Mouse (Mus musculus): ENCODE results near the gene Stra6. TPM values are rescaled to one million over a fixed set of nuclear protein-coding genes. Genes with fewer than 3 reads are reported as not detected.

The Stra6 gene
- polyA plus RNA-seq, 1 experiment from 2014 or later: 21.8 TPM

DNA sequence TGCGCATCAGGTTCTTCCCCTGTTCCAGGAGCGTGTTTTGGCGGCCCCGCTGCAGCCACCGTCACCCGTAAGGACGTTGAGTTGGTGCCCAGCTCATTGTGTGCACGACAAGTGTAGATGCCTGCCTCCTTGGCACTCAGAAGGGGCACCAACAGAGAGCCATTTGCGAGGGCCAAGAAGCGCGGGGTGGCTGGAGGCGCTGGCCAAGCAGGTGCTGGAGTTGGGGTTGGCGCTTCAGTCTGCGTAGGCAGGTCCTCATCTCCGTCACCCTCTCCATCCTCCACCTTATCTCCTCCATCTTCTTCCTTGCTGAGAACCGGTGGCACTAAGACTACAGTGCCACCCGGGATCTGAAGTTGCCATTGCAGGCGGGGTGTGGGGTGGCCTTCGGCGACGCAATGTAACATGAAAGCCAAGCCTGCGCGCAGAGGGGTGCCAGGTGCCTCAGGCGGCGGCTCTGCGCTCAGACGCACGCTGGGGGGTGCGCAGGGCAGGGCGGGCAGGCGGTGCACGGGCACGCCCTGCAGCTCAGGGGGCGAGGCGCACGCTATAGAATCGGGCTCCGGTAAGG, 135.3 kb downstream of the Stra6 start:
- H3K4me1 ChIP-seq (replicated peaks; ENCODE audit: control insufficient read depth, insufficient read depth, low read length): peaks cover 56% of the 10 kb centered on the region
- WGBS: 2% methylated on average over 38 of the region's 38 CpGs
- H3K9me3 ChIP-seq (ENCODE audit: control insufficient read depth, low read length): no peaks in the 10 kb centered on the region
- peaks cover 84% of the 10 kb centered on the region for H3K27me3 ChIP-seq (ENCODE audit: control insufficient read depth, insufficient read depth, low read length)
- H3K9ac ChIP-seq (ENCODE audit: low read length): peak overlapping the region; percentile 61
- ATAC-seq (replicated peaks; ENCODE audit: low FRiP score): no peak
- H3K27ac ChIP-seq (ENCODE audit: low read depth, low read length): peak overlapping the region; percentile 57
- peak overlapping the region; percentile 30 for H3K4me3 ChIP-seq (ENCODE audit: low read depth, low read length)
- no peaks in the 10 kb centered on the region for H3K36me3 ChIP-seq (ENCODE audit: control insufficient read depth, insufficient read depth, low read length)
- peak overlapping the region; percentile 45 for H3K4me2 ChIP-seq (ENCODE audit: low read depth, low read length, severe bottlenecking)
- peak; percentile 64 for DNase-seq (ENCODE audit: low spot score)

DNA sequence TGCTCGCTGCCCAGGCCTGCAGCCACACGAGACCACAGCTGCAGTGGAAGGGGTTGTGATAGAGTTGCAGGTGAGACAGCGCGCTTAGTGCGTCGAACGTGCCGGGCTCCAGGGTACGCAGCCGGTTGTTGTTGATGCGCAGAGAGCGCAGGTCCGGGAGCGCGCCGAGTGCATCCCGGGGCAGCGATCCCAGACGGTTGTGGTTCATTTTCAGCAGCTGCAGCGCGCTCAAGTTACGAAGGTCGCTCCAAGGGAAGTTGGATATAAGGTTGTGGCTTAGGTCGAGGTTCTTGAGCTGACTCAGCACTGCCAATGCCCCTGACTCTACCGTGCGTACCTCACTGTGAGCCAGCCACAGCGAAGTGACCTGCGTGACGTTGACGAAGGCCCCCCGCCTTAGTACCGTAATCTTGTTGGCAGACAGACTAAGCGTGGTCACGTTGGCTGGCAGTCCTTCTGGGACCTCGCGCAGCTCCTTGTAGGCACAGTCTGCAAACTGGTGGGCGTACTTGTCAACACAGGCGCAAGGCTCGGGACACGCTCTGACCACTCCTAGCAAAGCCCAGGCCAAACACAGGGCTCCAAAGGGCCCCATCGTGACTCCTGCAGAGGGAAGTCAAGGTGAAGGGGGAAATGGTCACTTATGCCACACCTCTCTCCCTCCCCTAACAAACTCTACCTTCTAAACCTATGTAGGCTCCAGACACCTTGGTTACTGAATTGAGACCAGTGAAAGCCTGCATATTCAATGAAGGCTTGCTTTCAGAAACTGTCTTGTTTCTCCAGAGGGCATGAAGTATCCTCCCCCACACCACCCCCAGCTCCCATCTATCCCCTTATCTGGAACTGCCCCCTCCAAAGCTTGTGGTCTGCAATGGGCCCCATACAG, 136.0 kb downstream of the Stra6 start:
- H3K4me3 ChIP-seq (ENCODE audit: low read depth, low read length): peak overlapping the region; percentile 30
- H3K27ac ChIP-seq (ENCODE audit: low read depth, low read length): peak overlapping the region; percentile 37
- peak; percentile 54 for DNase-seq (ENCODE audit: low spot score)
- H3K9me3 ChIP-seq (ENCODE audit: control insufficient read depth, low read length): no peaks in the 10 kb centered on the region
- H3K36me3 ChIP-seq (ENCODE audit: control insufficient read depth, insufficient read depth, low read length): no peaks in the 10 kb centered on the region
- ATAC-seq (replicated peaks; ENCODE audit: low FRiP score): no peak
- peak overlapping the region; percentile 45 for H3K4me2 ChIP-seq (ENCODE audit: low read depth, low read length, severe bottlenecking)
- 1% methylated on average over 41 of the region's 41 CpGs for WGBS
- peak overlapping the region; percentile 61 for H3K9ac ChIP-seq (ENCODE audit: low read length)
- H3K4me1 ChIP-seq (replicated peaks; ENCODE audit: control insufficient read depth, insufficient read depth, low read length): peaks cover 55% of the 10 kb centered on the region
- peaks cover 84% of the 10 kb centered on the region for H3K27me3 ChIP-seq (ENCODE audit: control insufficient read depth, insufficient read depth, low read length)

DNA sequence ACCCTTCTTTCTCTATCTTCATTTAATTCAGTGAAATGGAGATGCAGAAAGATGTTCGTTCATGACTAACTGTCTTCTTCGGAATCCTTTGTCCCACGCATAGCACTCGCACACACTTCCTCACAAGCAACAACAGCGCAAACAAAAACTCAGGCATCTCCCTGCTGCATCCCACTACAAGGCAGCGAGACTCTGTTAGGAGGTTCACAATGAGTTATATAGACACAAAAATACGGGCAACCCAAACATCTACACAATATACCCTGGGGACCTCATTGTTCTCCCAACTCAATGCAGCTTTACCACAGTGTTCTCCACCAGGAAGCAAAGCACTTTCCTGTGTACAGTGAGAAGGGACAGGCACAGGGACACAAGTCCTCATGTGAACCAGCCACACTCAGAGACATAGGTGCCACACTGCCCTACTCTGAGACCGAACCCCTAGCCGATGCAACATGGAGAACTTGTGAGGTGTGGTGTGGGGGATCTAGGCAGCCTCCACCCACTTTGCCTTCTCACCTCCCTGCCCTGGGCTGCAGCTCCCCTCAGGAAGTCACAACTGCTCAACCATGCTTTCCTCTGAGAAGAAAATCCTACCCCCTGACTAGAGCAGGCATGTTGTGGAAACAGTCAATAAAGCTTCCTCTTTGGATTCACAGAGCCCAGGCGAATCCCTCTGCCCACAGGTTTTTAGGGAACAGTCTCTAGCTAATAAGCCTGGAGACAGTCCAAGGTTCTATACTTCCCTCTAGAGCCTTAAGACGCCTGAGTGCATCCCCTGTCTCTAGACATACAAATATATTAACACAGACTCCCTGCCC, 136.9 kb downstream of the Stra6 start:
- peak overlapping the region; percentile 62 for H3K27ac ChIP-seq (ENCODE audit: low read depth, low read length)
- no peaks in the 10 kb centered on the region for H3K9me3 ChIP-seq (ENCODE audit: control insufficient read depth, low read length)
- DNase-seq (ENCODE audit: low spot score): peak; percentile 50
- WGBS: 9% methylated on average over 11 of the region's 11 CpGs
- H3K36me3 ChIP-seq (ENCODE audit: control insufficient read depth, insufficient read depth, low read length): no peaks in the 10 kb centered on the region
- no peak for ATAC-seq (replicated peaks; ENCODE audit: low FRiP score)
- peaks cover 57% of the 10 kb centered on the region for H3K4me1 ChIP-seq (replicated peaks; ENCODE audit: control insufficient read depth, insufficient read depth, low read length)
- peaks cover 83% of the 10 kb centered on the region for H3K27me3 ChIP-seq (ENCODE audit: control insufficient read depth, insufficient read depth, low read length)
- peak overlapping the region; percentile 30 for H3K4me3 ChIP-seq (ENCODE audit: low read depth, low read length)
- H3K4me2 ChIP-seq (ENCODE audit: low read depth, low read length, severe bottlenecking): peak overlapping the region; percentile 45
- peak overlapping the region; percentile 61 for H3K9ac ChIP-seq (ENCODE audit: low read length)

DNA sequence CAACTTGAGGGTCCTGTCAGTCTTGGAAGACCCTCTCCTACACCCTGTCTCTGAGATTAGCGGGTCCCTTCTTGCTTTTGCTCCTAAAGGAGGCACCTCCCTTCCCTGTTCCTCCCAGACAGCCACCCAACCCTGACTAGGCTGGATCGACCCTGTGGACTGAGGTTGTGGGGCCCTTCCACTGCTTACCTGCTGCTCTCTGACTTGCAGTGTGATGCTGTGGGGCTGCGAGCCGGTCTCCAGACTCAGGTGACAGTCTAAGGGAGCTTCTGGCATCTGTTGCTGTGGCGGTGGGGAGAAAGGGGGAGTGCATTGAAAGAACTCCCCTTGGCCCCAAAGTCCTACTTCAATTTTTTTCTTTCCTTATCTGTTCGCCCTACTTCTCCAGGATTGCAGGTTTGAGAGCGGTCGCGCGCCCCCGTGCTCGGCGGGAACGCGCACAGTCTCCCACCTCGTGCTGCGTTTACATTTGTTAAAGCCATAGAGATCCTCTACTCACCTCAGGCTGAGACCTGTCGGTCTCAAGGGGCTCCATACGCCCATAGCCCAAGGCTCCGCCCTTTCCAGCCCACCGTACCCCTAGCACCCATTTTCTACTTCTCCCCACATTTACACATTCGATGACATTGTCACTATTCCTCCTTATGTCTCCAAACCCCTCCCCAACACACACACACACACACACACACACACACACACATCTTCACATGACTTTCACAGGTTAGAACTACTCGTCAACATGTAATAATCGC, 137.7 kb downstream of the Stra6 start:
- peaks cover 76% of the 10 kb centered on the region for H3K27me3 ChIP-seq (ENCODE audit: control insufficient read depth, insufficient read depth, low read length)
- peak overlapping the region; percentile 30 for H3K4me3 ChIP-seq (ENCODE audit: low read depth, low read length)
- H3K9me3 ChIP-seq (ENCODE audit: control insufficient read depth, low read length): no peaks in the 10 kb centered on the region
- no peak for ATAC-seq (replicated peaks; ENCODE audit: low FRiP score)
- WGBS: 1% methylated on average over 24 of the region's 24 CpGs
- H3K9ac ChIP-seq (ENCODE audit: low read length): peak overlapping the region; percentile 61
- peaks cover 57% of the 10 kb centered on the region for H3K4me1 ChIP-seq (replicated peaks; ENCODE audit: control insufficient read depth, insufficient read depth, low read length)
- H3K36me3 ChIP-seq (ENCODE audit: control insufficient read depth, insufficient read depth, low read length): no peaks in the 10 kb centered on the region
- peak; percentile 53 for DNase-seq (ENCODE audit: low spot score)
- H3K4me2 ChIP-seq (ENCODE audit: low read depth, low read length, severe bottlenecking): peak overlapping the region; percentile 45
- H3K27ac ChIP-seq (ENCODE audit: low read depth, low read length): peak overlapping the region; percentile 58; the same call in 1 of the 2 replicates

DNA sequence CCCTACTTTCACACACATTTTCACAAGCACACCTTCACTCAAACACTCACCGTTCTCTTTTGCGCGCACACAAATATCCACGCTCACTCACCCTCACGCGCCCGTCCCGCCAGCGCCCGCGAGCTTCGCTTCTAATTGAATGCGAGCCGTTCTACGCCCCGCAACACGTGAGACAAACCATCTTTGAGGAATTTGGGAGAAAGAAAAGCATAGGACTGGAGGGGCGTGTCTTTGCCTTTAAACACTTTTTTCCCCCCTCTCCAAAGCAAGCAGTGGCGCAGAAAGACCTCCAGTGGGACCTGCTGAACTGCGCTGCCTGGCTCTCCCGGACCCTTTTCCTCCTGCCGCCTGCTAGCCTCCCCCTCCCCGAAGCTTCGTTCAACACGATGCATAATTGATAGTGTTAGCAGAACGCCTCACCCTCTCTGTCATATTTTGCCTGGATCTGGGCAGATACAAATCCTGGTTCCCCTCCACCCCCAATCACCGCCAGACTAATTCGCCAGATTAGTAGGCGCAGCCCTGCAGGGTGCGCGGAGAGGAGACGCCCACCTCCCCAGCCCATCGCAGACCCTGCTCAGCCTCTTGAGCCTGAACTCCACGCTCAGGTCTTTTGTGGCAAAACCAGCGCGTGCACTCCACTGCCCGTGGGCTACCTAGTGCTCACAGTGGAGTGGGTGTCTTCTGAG, 138.4 kb downstream of the Stra6 start:
- peaks cover 50% of the 10 kb centered on the region for H3K4me1 ChIP-seq (replicated peaks; ENCODE audit: control insufficient read depth, insufficient read depth, low read length)
- peak overlapping the region; percentile 30 for H3K4me3 ChIP-seq (ENCODE audit: low read depth, low read length)
- WGBS: under 1% methylated on average over 37 of the region's 37 CpGs
- no peaks in the 10 kb centered on the region for H3K9me3 ChIP-seq (ENCODE audit: control insufficient read depth, low read length)
- peak overlapping the region; percentile 45 for H3K4me2 ChIP-seq (ENCODE audit: low read depth, low read length, severe bottlenecking)
- DNase-seq (ENCODE audit: low spot score) (peak; percentile 67), ATAC-seq (replicated peaks; ENCODE audit: low FRiP score) (no peak)
- no peaks in the 10 kb centered on the region for H3K36me3 ChIP-seq (ENCODE audit: control insufficient read depth, insufficient read depth, low read length)
- H3K27me3 ChIP-seq (ENCODE audit: control insufficient read depth, insufficient read depth, low read length): peaks cover 68% of the 10 kb centered on the region
- peak overlapping the region; percentile 58 for H3K27ac ChIP-seq (ENCODE audit: low read depth, low read length)
- H3K9ac ChIP-seq (ENCODE audit: low read length): peak overlapping the region; percentile 61

DNA sequence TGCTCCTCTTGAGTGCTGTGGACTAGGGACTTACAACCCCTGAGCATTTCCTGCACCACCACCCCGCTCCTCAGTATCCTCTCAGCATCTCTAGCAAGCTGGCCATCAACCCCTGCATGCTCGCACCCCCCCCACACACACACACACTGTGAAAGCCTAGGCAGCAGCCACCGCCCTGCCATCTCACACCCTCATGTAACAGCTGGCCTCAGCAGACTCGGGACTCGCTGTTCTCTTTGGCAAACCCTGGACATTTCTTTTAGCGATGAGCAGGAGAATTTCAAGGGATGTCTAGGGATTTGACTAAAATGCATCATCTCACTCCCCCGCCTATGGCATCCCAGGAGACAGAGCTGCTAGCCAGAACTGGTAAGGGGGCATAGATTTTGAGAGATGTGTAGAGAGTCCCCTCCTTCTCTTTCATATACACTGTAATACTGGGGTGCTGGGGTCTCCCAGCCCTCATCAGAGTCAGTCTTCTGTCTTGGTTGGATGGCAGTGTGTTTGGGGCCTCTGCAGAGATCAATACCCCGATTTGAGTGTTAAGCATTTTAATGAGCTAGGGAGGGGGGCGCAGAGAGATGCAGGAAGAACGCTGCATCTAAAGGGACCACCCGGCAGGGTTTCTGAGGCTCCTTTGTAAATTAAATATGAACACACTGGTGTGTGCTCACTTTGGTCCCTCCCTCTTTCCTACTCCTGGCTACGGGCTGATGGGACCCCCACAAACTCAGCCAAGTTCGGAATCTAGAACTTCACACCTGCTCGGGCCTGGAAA, 139.3 kb downstream of the Stra6 start:
- Histone ChIP-seq H3K4me3 (ENCODE audit: low read depth, low read length) (peak overlapping the region; percentile 30), H3K9ac (ENCODE audit: low read length) (peak overlapping the region; percentile 61), H3K36me3 (ENCODE audit: control insufficient read depth, insufficient read depth, low read length) (no peaks in the 10 kb centered on the region), H3K27ac (ENCODE audit: low read depth, low read length) (peak overlapping the region; percentile 58), H3K27me3 (ENCODE audit: control insufficient read depth, insufficient read depth, low read length) (peaks cover 60% of the 10 kb centered on the region), H3K9me3 (ENCODE audit: control insufficient read depth, low read length) (no peaks in the 10 kb centered on the region), H3K4me2 (ENCODE audit: low read depth, low read length, severe bottlenecking) (peak overlapping the region; percentile 45), H3K4me1 (replicated peaks; ENCODE audit: control insufficient read depth, insufficient read depth, low read length) (peaks cover 43% of the 10 kb centered on the region)
- ATAC-seq (replicated peaks; ENCODE audit: low FRiP score) (no peak), DNase-seq (ENCODE audit: low spot score) (peak; percentile 68)
- WGBS: 3% methylated on average over 14 of the region's 14 CpGs
